Mouse (Mus musculus) heart, embryonic 16.5 days (tissue): Measurements from ENCODE around the gene Atp6v0b. TPM values are rescaled to one million over a fixed set of nuclear protein-coding genes. Genes with fewer than 3 reads are reported as not detected.

Experiments
- ATAC-seq: fragments of 200-750 bp; cut with Nextera tagmentation; replicated peaks from 2 replicates; pipeline ENCODE4 v1.8.0; 2017; ENCODE audit warnings: moderate number of reproducible peaks; ENCODE audit not compliant: insufficient read depth, low FRiP score; ENCODE audit errors: extremely low read depth
- H3K27ac ChIP-seq: fragments of 300-500 bp; sonication (generic); 2 replicates; pipeline ENCODE4 v1.5.1; 2014; ENCODE audit warnings: mild to moderate bottlenecking, low read length, control low read depth, moderate library complexity
- H3K27me3 ChIP-seq: fragments of 300-500 bp; sonication (generic); 2 replicates; pipeline ENCODE4 v1.6.1; 2014; ENCODE audit warnings: low read length, mixed read lengths; ENCODE audit not compliant: control insufficient read depth, insufficient read depth
- H3K36me3 ChIP-seq: fragments of 300-500 bp; sonication (generic); 2 replicates; pipeline ENCODE4 v1.6.1; 2014; ENCODE audit not compliant: control insufficient read depth, insufficient read depth
- H3K4me1 ChIP-seq: fragments of 300-500 bp; sonication (generic); 2 replicates; pipeline ENCODE4 v1.6.1; 2014; ENCODE audit warnings: low read length, mixed read lengths; ENCODE audit not compliant: control insufficient read depth, insufficient read depth
- H3K4me2 ChIP-seq: fragments of 300-500 bp; sonication (generic); 2 replicates; pipeline ENCODE4 v1.6.1; 2014; ENCODE audit warnings: low read depth, mild to moderate bottlenecking, control low read depth, low read length
- H3K4me3 ChIP-seq: fragments of 300-500 bp; sonication (generic); 2 replicates; pipeline ENCODE4 v1.5.1; 2014; ENCODE audit warnings: mild to moderate bottlenecking, control low read depth, low read length
- H3K9ac ChIP-seq: fragments of 300-500 bp; sonication (generic); 2 replicates; pipeline ENCODE4 v1.6.1; 2014; ENCODE audit warnings: low read length, control low read depth
- H3K9me3 ChIP-seq: fragments of 300-500 bp; sonication (generic); replicated peaks from 2 replicates; pipeline ENCODE4 v1.6.1; 2016; ENCODE audit warnings: low read length; ENCODE audit not compliant: control insufficient read depth
- WGBS: fragments of 180-500 bp; shearing (Covaris S2); extraction: QIAGEN DNeasy Blood & Tissue Kit; methylation state at CpG from one replicate; pipeline ENCODE4 v1.1.7; 2014; 5-methylcytosine and 5-hydroxymethylcytosine counted together
- polyA plus RNA-seq: library from polyadenylated mRNA; unstranded; fragments of >200 nt; fragmentation: Nextera tagmentation; extraction: Ambion mirVana; gene quantifications from 2 replicates; pipeline ENCODE4 v1.2.1, GENCODE M21; 2015

Gene Atp6v0b
- polyA plus RNA-seq, 1 experiment from 2014 or later: 229 TPM

GRCm38 (mm10) chr4:117904094-117904493, 17.0 kb upstream of the Atp6v0b start:
- Histone ChIP-seq H3K27me3 (no peaks in the 10 kb centered on the region), H3K27ac (no peak overlapping the region), H3K36me3 (peaks cover 50% of the 10 kb centered on the region), H3K4me2 (no peak overlapping the region), H3K4me3 (no peak overlapping the region), H3K9ac (no peak overlapping the region), H3K9me3 (no peaks in the 10 kb centered on the region), H3K4me1 (peaks cover 5% of the 10 kb centered on the region; the same call in 1 of the 2 replicates)
- ATAC-seq: no peak
- 84% methylated on average over 10 of the region's 10 CpGs for WGBS

GRCm38 (mm10) chr4:117898111-117898510, 11.0 kb upstream of the Atp6v0b start:
- Histone ChIP-seq H3K36me3 (peaks cover 45% of the 10 kb centered on the region), H3K4me2 (no peak overlapping the region), H3K9me3 (no peaks in the 10 kb centered on the region), H3K4me1 (no peaks in the 10 kb centered on the region), H3K9ac (no peak overlapping the region), H3K27ac (no peak overlapping the region), H3K27me3 (no peaks in the 10 kb centered on the region), H3K4me3 (no peak overlapping the region)
- no peak for ATAC-seq
- WGBS: 68% methylated on average over 3 of the region's 3 CpGs

- peaks cover 4% of the 10 kb centered on the region for H3K4me1 ChIP-seq
- H3K27ac ChIP-seq: no peak overlapping the region
- H3K36me3 ChIP-seq: peaks cover 35% of the 10 kb centered on the region; the same call in 1 of the 2 replicates
- H3K9me3 ChIP-seq: no peaks in the 10 kb centered on the region
- H3K4me3 ChIP-seq: no peak overlapping the region
- H3K27me3 ChIP-seq: no peaks in the 10 kb centered on the region
- H3K9ac ChIP-seq: no peak overlapping the region
- WGBS: 98% methylated on average over 6 of the region's 6 CpGs
- H3K4me2 ChIP-seq: no peak overlapping the region
- no peak for ATAC-seq
Measured at GRCm38 (mm10) chr4:117896031-117896430, 8.9 kb upstream of the Atp6v0b start.

- H3K27me3 ChIP-seq: no peaks in the 10 kb centered on the region
- peaks cover 29% of the 10 kb centered on the region; the same call in 1 of the 2 replicates for H3K36me3 ChIP-seq
- peaks cover 5% of the 10 kb centered on the region for H3K4me1 ChIP-seq
- H3K4me2 ChIP-seq: no peak overlapping the region
- H3K9ac ChIP-seq: no peak overlapping the region
- no peak overlapping the region for H3K4me3 ChIP-seq
- ATAC-seq: no peak
- no peaks in the 10 kb centered on the region for H3K9me3 ChIP-seq
- no peak overlapping the region for H3K27ac ChIP-seq
- 81% methylated on average over 7 of the region's 7 CpGs for WGBS
Measured at GRCm38 (mm10) chr4:117895339-117895738, 8.2 kb upstream of the Atp6v0b start.

GRCm38 (mm10) chr4:117894601-117895000, 7.5 kb upstream of the Atp6v0b start:
- Histone ChIP-seq H3K9ac (no peak overlapping the region), H3K36me3 (peaks cover 22% of the 10 kb centered on the region; the same call in 1 of the 2 replicates), H3K4me2 (no peak overlapping the region), H3K27ac (no peak overlapping the region), H3K27me3 (no peaks in the 10 kb centered on the region), H3K4me1 (peaks cover 5% of the 10 kb centered on the region), H3K4me3 (no peak overlapping the region), H3K9me3 (no peaks in the 10 kb centered on the region)
- 82% methylated on average over 8 of the region's 8 CpGs for WGBS
- no peak for ATAC-seq

- no peak overlapping the region for H3K4me2 ChIP-seq
- H3K4me1 ChIP-seq: peaks cover 5% of the 10 kb centered on the region
- H3K36me3 ChIP-seq: peaks cover 13% of the 10 kb centered on the region; the same call in 1 of the 2 replicates
- H3K4me3 ChIP-seq: no peak overlapping the region
- H3K9me3 ChIP-seq: no peaks in the 10 kb centered on the region
- 18% methylated on average over 9 of the region's 9 CpGs for WGBS
- no peak overlapping the region for H3K9ac ChIP-seq
- no peaks in the 10 kb centered on the region for H3K27me3 ChIP-seq
- ATAC-seq: no peak
- H3K27ac ChIP-seq: no peak overlapping the region
Measured at GRCm38 (mm10) chr4:117893376-117893775, 6.2 kb upstream of the Atp6v0b start.

- Histone ChIP-seq H3K27me3 (no peaks in the 10 kb centered on the region), H3K9ac (peak within 1 kb of the TSS; percentile 69), H3K4me1 (peaks cover 8% of the 10 kb centered on the region), H3K4me3 (peak within 1 kb of the TSS; percentile 77), H3K36me3 (peaks cover 10% of the 10 kb centered on the region; the same call in 1 of the 2 replicates), H3K4me2 (peak within 1 kb of the TSS; percentile 86), H3K9me3 (no peaks in the 10 kb centered on the region), H3K27ac (no peak within 1 kb of the TSS)
- 0% methylated on average over 21 of the region's 21 CpGs for WGBS
- ATAC-seq: peak; percentile 83
Measured at GRCm38 (mm10) chr4:117891738-117892161, 4.6 kb upstream of the Atp6v0b start, which contains the start of gene Dph2. TSS of gene Dph2 (minus strand) at chr4:117892032.

DNA sequence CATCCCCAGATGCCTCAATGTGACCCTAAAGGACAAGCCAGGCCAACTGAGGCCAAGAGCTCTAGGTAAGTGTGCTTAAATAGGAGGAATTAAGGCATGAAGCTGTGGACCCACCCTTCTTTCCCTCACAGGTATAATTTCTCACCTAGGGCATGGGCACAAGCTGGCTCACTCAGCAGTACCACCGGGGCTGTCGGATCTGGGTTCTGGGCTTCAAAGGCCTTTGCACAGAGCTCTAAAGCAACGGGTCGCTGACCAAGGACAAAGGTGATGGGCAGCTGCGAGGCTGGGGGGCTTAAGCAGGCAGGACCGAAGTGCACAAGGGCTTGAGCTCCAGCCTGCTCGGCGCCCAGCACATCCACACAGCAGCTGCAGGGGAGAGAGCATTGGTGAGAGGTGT, 3.6 kb upstream of the Atp6v0b start:
- Histone ChIP-seq H3K36me3 (peaks cover 10% of the 10 kb centered on the region; the same call in 1 of the 2 replicates), H3K4me1 (peaks cover 13% of the 10 kb centered on the region), H3K4me2 (0 out of 2 replicates have a peak overlapping the region, but pooled peaks have one; percentile 86), H3K9ac (no peak overlapping the region), H3K4me3 (no peak overlapping the region), H3K27me3 (no peaks in the 10 kb centered on the region), H3K27ac (no peak overlapping the region), H3K9me3 (no peaks in the 10 kb centered on the region)
- ATAC-seq: no peak
- 91% methylated on average over 8 of the region's 8 CpGs for WGBS

GRCm38 (mm10) chr4:117890031-117890430, 2.9 kb upstream of the Atp6v0b start:
- Histone ChIP-seq H3K27me3 (no peaks in the 10 kb centered on the region), H3K9ac (no peak overlapping the region), H3K36me3 (peaks cover 16% of the 10 kb centered on the region), H3K4me3 (no peak overlapping the region), H3K27ac (no peak overlapping the region), H3K9me3 (no peaks in the 10 kb centered on the region), H3K4me2 (no peak overlapping the region), H3K4me1 (peaks cover 13% of the 10 kb centered on the region)
- 91% methylated on average over 14 of the region's 14 CpGs for WGBS
- ATAC-seq: no peak
